Mouse (Mus musculus): ENCODE data around the gene Dido1. TPM values are rescaled to one million over a fixed set of nuclear protein-coding genes. Genes with fewer than 3 reads are reported as not detected.

Dido1 gene
- polyA plus RNA-seq, 1 experiment from 2014 or later: 37.2 TPM

- WGBS: 27% methylated on average over 42 of the region's 42 CpGs
- Histone ChIP-seq H3K9ac (peak overlapping the region; percentile 33), H3K4me2 (replicated peaks) (peak overlapping the region; percentile 47), H3K9me3 (replicated peaks) (no peaks in the 10 kb centered on the region), H3K27ac (no peak overlapping the region), H3K27me3 (no peaks in the 10 kb centered on the region), H3K4me1 (peaks cover 19% of the 10 kb centered on the region), H3K4me3 (peak overlapping the region; percentile 9; the same call in 1 of the 2 replicates), H3K36me3 (peaks cover 25% of the 10 kb centered on the region)
- ATAC-seq (ENCODE audit: low FRiP score): peak; percentile 49; the same call in 1 of the 2 replicates
Observed at GRCm38 (mm10) chr2:180659353-180660150, 50.2 kb downstream of the Dido1 start.

GRCm38 (mm10) chr2:180658381-180658780 lies 51.4 kb downstream of the Dido1 start:
- WGBS: 94% methylated on average over 5 of the region's 5 CpGs
- Histone ChIP-seq H3K4me3 (no peak overlapping the region), H3K4me2 (replicated peaks) (no peak overlapping the region), H3K4me1 (peaks cover 19% of the 10 kb centered on the region), H3K27me3 (no peaks in the 10 kb centered on the region), H3K36me3 (peaks cover 21% of the 10 kb centered on the region), H3K27ac (no peak overlapping the region), H3K9ac (no peak overlapping the region), H3K9me3 (replicated peaks) (no peaks in the 10 kb centered on the region)
- ATAC-seq (ENCODE audit: low FRiP score): no peak

- Histone ChIP-seq H3K27ac (no peak overlapping the region), H3K4me1 (peaks cover 19% of the 10 kb centered on the region), H3K36me3 (peaks cover 21% of the 10 kb centered on the region), H3K9ac (no peak overlapping the region), H3K27me3 (no peaks in the 10 kb centered on the region), H3K9me3 (replicated peaks) (no peaks in the 10 kb centered on the region), H3K4me3 (no peak overlapping the region), H3K4me2 (replicated peaks) (no peak overlapping the region)
- ATAC-seq (ENCODE audit: low FRiP score): peak; percentile 57; the same call in 1 of the 2 replicates
- WGBS: 70% methylated on average over 4 of the region's 4 CpGs
Observed at GRCm38 (mm10) chr2:180657394-180658013, 52.3 kb downstream of the Dido1 start.

GRCm38 (mm10) chr2:180655150-180655549 lies 54.6 kb downstream of the Dido1 start:
- Histone ChIP-seq H3K27me3 (no peaks in the 10 kb centered on the region), H3K27ac (no peak overlapping the region), H3K9ac (no peak overlapping the region), H3K9me3 (replicated peaks) (no peaks in the 10 kb centered on the region), H3K36me3 (no peaks in the 10 kb centered on the region), H3K4me1 (peaks cover 19% of the 10 kb centered on the region), H3K4me2 (replicated peaks) (no peak overlapping the region), H3K4me3 (no peak overlapping the region)
- no peak for ATAC-seq (ENCODE audit: low FRiP score)
- 45% methylated on average over 6 of the region's 6 CpGs for WGBS

GRCm38 (mm10) chr2:180654666-180655065 lies 55.1 kb downstream of the Dido1 start:
- no peaks in the 10 kb centered on the region for H3K36me3 ChIP-seq
- no peak overlapping the region for H3K27ac ChIP-seq
- WGBS: 80% methylated on average over 7 of the region's 7 CpGs
- ATAC-seq (ENCODE audit: low FRiP score): no peak
- H3K4me2 ChIP-seq (replicated peaks): no peak overlapping the region
- no peak overlapping the region for H3K9ac ChIP-seq
- peaks cover 16% of the 10 kb centered on the region for H3K4me1 ChIP-seq
- no peaks in the 10 kb centered on the region for H3K27me3 ChIP-seq
- H3K9me3 ChIP-seq (replicated peaks): no peaks in the 10 kb centered on the region
- no peak overlapping the region for H3K4me3 ChIP-seq

GRCm38 (mm10) chr2:180646841-180647240 lies 63.0 kb downstream of the Dido1 start:
- Histone ChIP-seq H3K9me3 (replicated peaks) (peaks cover 15% of the 10 kb centered on the region), H3K36me3 (no peaks in the 10 kb centered on the region), H3K4me2 (replicated peaks) (no peak overlapping the region), H3K27ac (no peak overlapping the region), H3K4me3 (no peak overlapping the region), H3K4me1 (peaks cover 3% of the 10 kb centered on the region; the same call in 1 of the 2 replicates), H3K27me3 (peaks cover 22% of the 10 kb centered on the region), H3K9ac (no peak overlapping the region)
- no peak for ATAC-seq (ENCODE audit: low FRiP score)

- Histone ChIP-seq H3K27me3 (peaks cover 47% of the 10 kb centered on the region), H3K27ac (no peak overlapping the region), H3K36me3 (no peaks in the 10 kb centered on the region), H3K9ac (no peak overlapping the region), H3K4me1 (peaks cover 5% of the 10 kb centered on the region; the same call in 1 of the 2 replicates), H3K9me3 (replicated peaks) (peaks cover 15% of the 10 kb centered on the region), H3K4me2 (replicated peaks) (no peak overlapping the region), H3K4me3 (no peak overlapping the region)
- ATAC-seq (ENCODE audit: low FRiP score): no peak
Observed at GRCm38 (mm10) chr2:180643626-180644025, 66.2 kb downstream of the Dido1 start.

GRCm38 (mm10) chr2:180642555-180643260 lies 67.1 kb downstream of the Dido1 start, which contains the start of gene Tcfl5:
Gene Tcfl5 (minus strand): TSS chr2:180642708.
- Histone ChIP-seq H3K9me3 (replicated peaks) (peaks cover 15% of the 10 kb centered on the region), H3K9ac (peak within 1 kb of the TSS; percentile 43), H3K27ac (no peak within 1 kb of the TSS), H3K4me3 (peak within 1 kb of the TSS; percentile 35), H3K27me3 (peaks cover 47% of the 10 kb centered on the region), H3K4me1 (peaks cover 5% of the 10 kb centered on the region; the same call in 1 of the 2 replicates), H3K4me2 (replicated peaks) (peak within 1 kb of the TSS; percentile 49), H3K36me3 (no peaks in the 10 kb centered on the region)
- 4% methylated on average over 24 of the region's 56 CpGs for WGBS
- no peak for ATAC-seq (ENCODE audit: low FRiP score)

- peak overlapping the region; percentile 49 for H3K4me2 ChIP-seq (replicated peaks)
- no peak overlapping the region for H3K27ac ChIP-seq
- H3K4me3 ChIP-seq: peak overlapping the region; percentile 35
- H3K4me1 ChIP-seq: peaks cover 5% of the 10 kb centered on the region; the same call in 1 of the 2 replicates
- H3K9me3 ChIP-seq (replicated peaks): peaks cover 15% of the 10 kb centered on the region
- H3K36me3 ChIP-seq: no peaks in the 10 kb centered on the region
- peak overlapping the region; percentile 43 for H3K9ac ChIP-seq
- 2% methylated on average over 96 of the region's 112 CpGs for WGBS
- H3K27me3 ChIP-seq: peaks cover 45% of the 10 kb centered on the region
- 0 out of 2 replicates have a peak, but pooled peaks have one; percentile 35 for ATAC-seq (ENCODE audit: low FRiP score)
Observed at GRCm38 (mm10) chr2:180641576-180642554, 67.9 kb downstream of the Dido1 start.

- Histone ChIP-seq H3K4me2 (replicated peaks) (no peak overlapping the region), H3K4me1 (no peaks in the 10 kb centered on the region), H3K4me3 (no peak overlapping the region), H3K9me3 (replicated peaks) (no peaks in the 10 kb centered on the region), H3K9ac (no peak overlapping the region), H3K27me3 (no peaks in the 10 kb centered on the region), H3K27ac (no peak overlapping the region), H3K36me3 (no peaks in the 10 kb centered on the region)
- WGBS: 71% methylated on average over 2 of the region's 2 CpGs
- no peak for ATAC-seq (ENCODE audit: low FRiP score)
Observed at GRCm38 (mm10) chr2:180611882-180612281, 97.9 kb downstream of the Dido1 start.

GRCm38 (mm10) chr2:180610283-180610682 lies 99.5 kb downstream of the Dido1 start:
- no peaks in the 10 kb centered on the region for H3K9me3 ChIP-seq (replicated peaks)
- no peaks in the 10 kb centered on the region for H3K36me3 ChIP-seq
- H3K4me3 ChIP-seq: no peak overlapping the region
- H3K4me2 ChIP-seq (replicated peaks): no peak overlapping the region
- 73% methylated on average over 4 of the region's 4 CpGs for WGBS
- H3K27me3 ChIP-seq: no peaks in the 10 kb centered on the region
- no peak overlapping the region for H3K27ac ChIP-seq
- no peak overlapping the region for H3K9ac ChIP-seq
- H3K4me1 ChIP-seq: no peaks in the 10 kb centered on the region
- no peak for ATAC-seq (ENCODE audit: low FRiP score)
